In genomic region chr1:187137426-187137825, GRCm38 (mm10) we compare ENCODE assay signal across 8 mouse cellular contexts.
A peak's percentile ranks its signal among the peaks of the same experiment; 100 is the strongest.
DNase-seq lines count a peak whose midpoint lies in the region; ATAC-seq and TF ChIP-seq lines count a peak whose summit lies in the region.

No protein-coding gene starts in this region.

- peak; percentile 52; the same call in 1 of the 2 replicates for TF ChIP-seq CTCF in cerebellum, adult 2 months (IDR thresholded peaks at IDR 0.05; ENCODE audit: borderline replicate concordance, insufficient read depth, low read depth, low read length)
- peak; percentile 83 for TF ChIP-seq CTCF in lung, postnatal 0 days (IDR thresholded peaks at IDR 0.05)
- TF ChIP-seq CTCF in small intestine, adult 2 months (IDR thresholded peaks at IDR 0.05; ENCODE audit: extremely low read depth, insufficient read length, insufficient replicate concordance, low read depth, low read length): peak; percentile 39; the same call in 1 of the 2 replicates

- no peak overlapping the region for H3K9ac ChIP-seq in lung, postnatal 0 days (replicated peaks; ENCODE audit: low read depth)

- no peak overlapping the region for H3K4me2 ChIP-seq in lung, postnatal 0 days (replicated peaks; ENCODE audit: low read depth, low read length)

- no peak for TF ChIP-seq POLR2A in cerebellum, adult 2 months (IDR thresholded peaks at IDR 0.05; ENCODE audit: borderline replicate concordance, insufficient read depth, low read length)
- no peak for TF ChIP-seq POLR2A in small intestine, adult 2 months (IDR thresholded peaks at IDR 0.05; ENCODE audit: low read depth, low read length)

- no peaks in the 10 kb centered on the region for H3K27me3 ChIP-seq in cerebellum, adult 2 months (ENCODE audit: control insufficient read depth, insufficient read depth, low read length)
- no peaks in the 10 kb centered on the region for H3K27me3 ChIP-seq in lung, postnatal 0 days (replicated peaks; ENCODE audit: insufficient read depth, low read length)
- H3K27me3 ChIP-seq in small intestine, adult 2 months (ENCODE audit: control insufficient read depth, insufficient read depth, low read length): no peaks in the 10 kb centered on the region

- no peak for TF ChIP-seq EP300 in lung, postnatal 0 days (IDR thresholded peaks at IDR 0.05)

- H3K4me1 ChIP-seq in cerebellum, adult 2 months (ENCODE audit: control insufficient read depth, insufficient read depth, low read length): no peaks in the 10 kb centered on the region
- no peaks in the 10 kb centered on the region for H3K4me1 ChIP-seq in lung, postnatal 0 days (ENCODE audit: insufficient read depth, low read depth, low read length)
- H3K4me1 ChIP-seq in small intestine, adult 2 months (ENCODE audit: control insufficient read depth, insufficient read depth, insufficient read length, low read length): no peaks in the 10 kb centered on the region

- peak; percentile 37 to 66 for DNase-seq in heart, adult 18-20 months
- no peak for DNase-seq in heart, postnatal 25 days (ENCODE audit: low spot score)
- DNase-seq in MEL-GATA-1-ER (ENCODE audit: extremely low read depth, low read depth): peak; percentile 36
- peak; percentile 39 to 44 for DNase-seq in cerebellum, adult 2 months
- DNase-seq in frontal cortex, postnatal 10 days (ENCODE audit: low spot score in 2 of 2): peak; percentile 18 to 51
- peak; percentile 56 to 70 for DNase-seq in kidney, postnatal 25 days
- peak; percentile 78 for DNase-seq in lung, postnatal 0 days (ENCODE audit: low spot score)

- H3K36me3 ChIP-seq in lung, postnatal 0 days (ENCODE audit: insufficient read depth, low read length): no peaks in the 10 kb centered on the region
- H3K36me3 ChIP-seq in small intestine, adult 2 months (ENCODE audit: control insufficient read depth, insufficient read depth, low read length): no peaks in the 10 kb centered on the region

- WGBS in cerebellum, adult 2 months: 34% methylated on average over 6 of the region's 6 CpGs
- WGBS in lung, postnatal 0 days: 21% methylated on average over 6 of the region's 6 CpGs
- 25% methylated on average over 6 of the region's 6 CpGs for WGBS in small intestine, adult 2 months

- no peak overlapping the region for H3K27ac ChIP-seq in cerebellum, adult 2 months (ENCODE audit: insufficient read depth, low read length)
- no peak overlapping the region for H3K27ac ChIP-seq in lung, postnatal 0 days (ENCODE audit: low read length)
- no peak overlapping the region for H3K27ac ChIP-seq in small intestine, adult 2 months (ENCODE audit: insufficient read depth, low read depth, low read length)

- ATAC-seq in lung, postnatal 0 days: no peak

- H3K9me3 ChIP-seq in lung, postnatal 0 days (ENCODE audit: low read length): no peaks in the 10 kb centered on the region

- intact Hi-C loops in heart, postnatal 25 days (cut with DNase I): loop anchor here (10.0 kb wide), 2 partner anchors 847 to 1497 kb away; no protein-coding TSS in a partner anchor

- no peak overlapping the region for H3K4me3 ChIP-seq in cerebellum, adult 2 months (replicated peaks; ENCODE audit: insufficient read depth, low read depth, low read length)
- H3K4me3 ChIP-seq in lung, postnatal 0 days (ENCODE audit: low read depth, low read length): no peak overlapping the region
- no peak overlapping the region for H3K4me3 ChIP-seq in small intestine, adult 2 months (ENCODE audit: low read depth, low read length)
